Mouse (Mus musculus): ENCODE measurements around the gene Rflna.

Rflna gene

DNA sequence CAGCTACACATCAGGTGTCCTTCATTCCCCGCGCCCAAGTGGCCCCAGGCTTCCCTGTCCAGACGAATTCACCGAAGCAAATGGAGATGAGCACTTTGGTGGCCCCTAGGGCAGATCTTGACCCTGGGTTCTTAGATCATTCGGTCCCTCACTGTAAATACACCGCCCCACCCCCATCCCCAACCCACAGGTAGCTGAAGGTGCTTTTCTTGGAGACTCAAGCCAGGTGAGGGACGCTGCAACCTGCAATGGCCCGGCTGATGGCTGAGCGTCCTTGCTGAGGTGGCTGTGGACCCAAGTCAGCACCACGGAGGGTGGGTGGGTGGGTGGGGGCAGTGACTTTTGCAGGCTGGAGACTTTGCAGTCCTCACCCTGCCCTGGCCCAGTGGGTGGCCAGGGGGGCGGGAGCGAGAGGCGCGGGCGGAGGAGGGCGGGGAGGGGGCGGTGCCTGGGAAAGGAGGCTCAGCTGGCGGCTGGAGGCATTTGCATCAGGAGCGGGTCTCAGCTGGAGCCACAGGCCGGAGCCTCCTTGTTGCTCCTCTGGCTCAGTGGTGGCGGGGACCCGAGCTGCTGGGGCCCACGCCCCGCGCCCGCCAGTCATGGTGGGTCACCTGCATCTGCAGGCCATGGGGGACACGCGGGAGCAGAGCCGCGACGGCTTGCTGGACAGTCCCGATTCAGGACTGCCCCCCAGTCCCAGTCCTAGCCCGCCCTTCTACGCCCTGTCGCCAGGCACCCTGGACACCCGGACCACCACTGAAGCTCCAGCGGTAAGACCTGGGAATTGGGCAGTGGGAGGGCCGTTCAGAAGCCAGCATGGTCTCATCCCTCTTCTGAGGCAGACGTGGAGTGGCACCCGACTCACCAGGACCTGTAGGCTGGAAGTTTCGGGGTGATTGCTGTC lies at the start of gene Rflna:
Gene Rflna (plus strand): TSS at position 253 of the 904 bp plus-strand sequence.
- Histone ChIP-seq H3K27me3 (ENCODE audit: control insufficient read depth, insufficient read depth, low read length, poor library complexity, severe bottlenecking) (no peaks in the 10 kb centered on the region), H3K36me3 (ENCODE audit: control insufficient read depth, insufficient read depth, low read length, poor library complexity, severe bottlenecking) (no peaks in the 10 kb centered on the region)
- DNase-seq (ENCODE audit: low read depth, low spot score), result no peak

DNA sequence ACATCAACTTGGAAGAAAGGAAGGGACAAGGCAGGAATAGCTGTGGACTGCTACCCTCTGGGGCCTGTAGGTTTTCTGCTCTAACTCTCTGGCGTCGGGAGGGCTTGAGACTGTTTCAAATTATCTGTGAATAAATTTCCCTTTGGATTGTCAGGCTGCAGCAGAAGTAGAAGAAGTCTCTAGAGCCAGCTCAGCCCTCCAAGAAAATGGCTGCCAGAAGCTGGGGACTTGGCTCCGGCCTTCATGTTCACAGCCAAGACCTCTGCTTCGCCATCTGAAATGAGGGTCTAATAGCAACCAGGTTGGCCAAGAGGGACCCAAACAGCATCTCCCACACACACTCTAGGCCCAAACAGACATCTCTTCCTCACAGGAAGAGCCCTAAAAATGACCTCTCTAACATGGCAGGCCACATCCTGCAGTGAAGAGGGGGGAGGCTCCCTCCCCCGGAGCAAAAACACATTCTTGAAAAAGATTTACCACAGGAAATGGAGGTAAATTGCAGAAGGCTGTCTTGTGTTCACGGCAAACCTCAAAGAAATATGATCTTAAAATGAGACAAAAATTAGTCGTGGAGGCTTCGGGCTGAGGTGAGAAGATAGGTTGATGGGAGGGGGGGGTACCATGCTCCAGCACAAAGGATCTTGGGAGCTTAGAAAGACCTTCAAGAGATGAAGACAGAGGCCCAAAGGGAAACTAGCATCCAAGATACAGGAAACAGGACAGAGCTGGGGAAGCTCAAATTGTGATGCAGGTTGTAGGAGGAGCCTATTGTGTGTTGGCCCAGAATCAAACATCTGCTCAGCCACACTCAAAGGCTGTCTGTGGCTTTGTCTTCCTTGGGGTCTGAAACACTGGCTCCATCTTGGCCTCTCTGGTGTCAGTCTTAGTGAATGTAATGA lies 48.4 kb upstream of the Rflna start:
- DNase-seq (ENCODE audit: low read depth, low spot score), result peak; percentile 9
- no peaks in the 10 kb centered on the region for H3K27me3 ChIP-seq (ENCODE audit: control insufficient read depth, insufficient read depth, low read length, poor library complexity, severe bottlenecking)
- H3K36me3 ChIP-seq (ENCODE audit: control insufficient read depth, insufficient read depth, low read length, poor library complexity, severe bottlenecking), result no peaks in the 10 kb centered on the region

DNA sequence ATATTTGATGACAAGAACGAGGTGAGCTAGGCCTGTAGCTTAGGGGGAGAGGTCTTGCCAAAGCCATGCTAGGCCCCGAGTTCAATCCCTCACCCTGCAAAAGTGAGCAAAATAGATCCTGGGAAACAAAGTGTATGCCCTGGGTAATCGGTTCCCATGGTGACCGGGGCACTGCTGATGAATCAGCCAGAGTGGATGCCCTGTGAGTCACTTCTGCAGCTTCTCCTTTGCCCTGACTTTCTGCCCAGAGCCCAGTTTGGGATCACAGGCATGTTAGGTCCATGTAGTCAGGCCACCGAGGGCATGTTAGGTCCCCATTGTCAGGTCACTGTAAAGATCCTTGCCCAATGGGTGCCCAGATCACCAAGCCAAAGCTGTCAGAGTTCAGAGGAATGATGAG lies 45.5 kb upstream of the Rflna start:
- DNase-seq (ENCODE audit: low read depth, low spot score), result no peak
- Histone ChIP-seq H3K36me3 (ENCODE audit: control insufficient read depth, insufficient read depth, low read length, poor library complexity, severe bottlenecking) (no peaks in the 10 kb centered on the region), H3K27me3 (ENCODE audit: control insufficient read depth, insufficient read depth, low read length, poor library complexity, severe bottlenecking) (no peaks in the 10 kb centered on the region)

DNA sequence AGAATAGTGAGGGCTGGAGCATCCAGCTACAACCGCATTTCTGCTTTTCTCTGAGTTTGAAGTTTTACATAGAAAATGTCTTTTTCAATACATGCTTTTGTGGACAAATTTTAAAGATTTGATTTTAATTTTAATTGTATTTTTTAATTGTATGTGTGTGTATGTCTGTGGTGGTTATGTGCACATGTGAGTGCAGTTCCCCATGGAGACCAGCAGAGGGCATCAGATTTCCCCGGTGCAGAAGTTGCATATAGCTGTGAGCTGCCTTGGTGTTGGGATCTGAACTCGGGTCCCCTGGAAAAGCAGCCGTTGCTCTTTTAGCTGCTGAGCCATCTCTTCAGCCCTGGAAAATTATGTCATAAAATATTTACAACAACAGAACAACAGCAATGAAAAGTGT lies 43.9 kb upstream of the Rflna start:
- Histone ChIP-seq H3K27me3 (ENCODE audit: control insufficient read depth, insufficient read depth, low read length, poor library complexity, severe bottlenecking) (no peaks in the 10 kb centered on the region), H3K36me3 (ENCODE audit: control insufficient read depth, insufficient read depth, low read length, poor library complexity, severe bottlenecking) (no peaks in the 10 kb centered on the region)
- no peak for DNase-seq (ENCODE audit: low read depth, low spot score)

DNA sequence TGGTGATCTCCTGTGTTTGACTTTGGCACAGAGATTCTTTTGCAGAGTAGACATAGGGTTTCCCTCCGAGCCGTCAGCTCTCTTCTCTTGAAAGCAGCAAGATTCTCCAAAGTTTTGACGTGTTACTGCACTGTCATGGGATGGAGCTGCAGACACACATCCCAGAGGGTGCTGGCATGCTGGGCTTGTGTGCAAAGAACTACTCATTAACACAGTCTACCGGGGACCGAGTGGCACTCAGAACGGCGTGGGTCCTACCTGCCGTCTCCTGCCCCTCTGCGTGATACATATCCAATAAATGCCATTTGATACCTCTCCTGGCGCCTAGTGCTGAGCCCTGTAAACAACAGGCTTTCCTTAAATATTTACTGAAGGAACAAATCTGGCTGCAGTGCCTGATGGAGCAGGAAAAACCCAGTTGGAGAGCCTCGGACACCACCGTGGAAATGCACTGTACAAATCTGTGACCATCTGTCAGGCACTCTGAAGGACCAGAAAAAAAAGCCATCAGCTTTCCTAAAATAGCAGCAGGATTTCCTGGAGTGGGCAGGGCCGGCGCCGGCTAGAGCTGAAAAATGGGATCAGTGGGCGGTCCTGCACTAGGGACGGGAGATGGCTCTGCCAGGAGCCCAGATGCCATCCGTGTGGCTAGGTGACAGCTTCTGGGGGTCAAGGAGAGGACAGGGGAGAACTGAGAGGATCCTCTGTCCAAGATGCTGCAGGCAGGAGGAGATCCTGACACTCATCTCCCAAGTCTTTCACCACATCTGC lies 42.7 kb upstream of the Rflna start:
- Histone ChIP-seq H3K36me3 (ENCODE audit: control insufficient read depth, insufficient read depth, low read length, poor library complexity, severe bottlenecking) (no peaks in the 10 kb centered on the region), H3K27me3 (ENCODE audit: control insufficient read depth, insufficient read depth, low read length, poor library complexity, severe bottlenecking) (no peaks in the 10 kb centered on the region)
- no peak for DNase-seq (ENCODE audit: low read depth, low spot score)

DNA sequence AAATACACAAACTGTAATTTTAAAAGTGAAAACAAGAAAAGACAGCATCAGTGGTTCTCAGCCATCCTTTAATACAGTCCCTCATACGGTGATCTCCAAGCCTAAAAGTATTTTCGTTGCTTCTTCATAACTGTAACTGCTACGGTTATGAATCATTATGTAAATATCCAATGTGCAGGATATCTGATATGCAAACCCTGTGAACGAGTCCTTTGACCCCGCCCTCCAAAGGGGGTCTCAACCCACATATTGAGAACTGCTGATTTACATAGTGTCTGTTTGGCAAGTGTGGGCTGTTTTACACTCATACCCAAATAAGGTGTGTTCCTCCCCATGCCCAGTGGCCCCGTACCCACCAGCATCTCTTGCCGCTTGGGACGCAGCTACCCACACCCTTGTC lies 41.6 kb upstream of the Rflna start:
- no peaks in the 10 kb centered on the region for H3K36me3 ChIP-seq (ENCODE audit: control insufficient read depth, insufficient read depth, low read length, poor library complexity, severe bottlenecking)
- H3K27me3 ChIP-seq (ENCODE audit: control insufficient read depth, insufficient read depth, low read length, poor library complexity, severe bottlenecking), result no peaks in the 10 kb centered on the region
- DNase-seq (ENCODE audit: low read depth, low spot score), result peak; percentile 10

DNA sequence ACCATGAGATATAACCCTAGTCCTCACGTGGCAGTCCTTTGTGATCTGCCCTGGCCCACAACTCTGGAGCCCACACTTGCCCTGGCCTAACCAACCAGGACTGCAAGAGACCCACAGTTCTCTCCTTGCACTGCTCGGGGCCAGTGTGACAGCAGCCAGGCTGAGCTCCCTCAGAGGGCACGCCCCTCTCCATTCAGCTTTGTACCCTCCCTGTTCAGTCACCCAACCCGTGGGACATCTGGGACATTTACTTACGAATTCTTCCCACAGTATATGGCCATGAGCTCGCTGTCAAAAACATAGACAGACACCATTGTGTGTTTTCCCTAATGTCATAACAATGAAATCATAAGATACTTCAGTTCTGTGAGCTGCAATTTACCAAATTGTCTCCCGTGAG lies 40.3 kb upstream of the Rflna start:
- H3K36me3 ChIP-seq (ENCODE audit: control insufficient read depth, insufficient read depth, low read length, poor library complexity, severe bottlenecking), result no peaks in the 10 kb centered on the region
- H3K27me3 ChIP-seq (ENCODE audit: control insufficient read depth, insufficient read depth, low read length, poor library complexity, severe bottlenecking), result no peaks in the 10 kb centered on the region
- DNase-seq (ENCODE audit: low read depth, low spot score), result no peak

DNA sequence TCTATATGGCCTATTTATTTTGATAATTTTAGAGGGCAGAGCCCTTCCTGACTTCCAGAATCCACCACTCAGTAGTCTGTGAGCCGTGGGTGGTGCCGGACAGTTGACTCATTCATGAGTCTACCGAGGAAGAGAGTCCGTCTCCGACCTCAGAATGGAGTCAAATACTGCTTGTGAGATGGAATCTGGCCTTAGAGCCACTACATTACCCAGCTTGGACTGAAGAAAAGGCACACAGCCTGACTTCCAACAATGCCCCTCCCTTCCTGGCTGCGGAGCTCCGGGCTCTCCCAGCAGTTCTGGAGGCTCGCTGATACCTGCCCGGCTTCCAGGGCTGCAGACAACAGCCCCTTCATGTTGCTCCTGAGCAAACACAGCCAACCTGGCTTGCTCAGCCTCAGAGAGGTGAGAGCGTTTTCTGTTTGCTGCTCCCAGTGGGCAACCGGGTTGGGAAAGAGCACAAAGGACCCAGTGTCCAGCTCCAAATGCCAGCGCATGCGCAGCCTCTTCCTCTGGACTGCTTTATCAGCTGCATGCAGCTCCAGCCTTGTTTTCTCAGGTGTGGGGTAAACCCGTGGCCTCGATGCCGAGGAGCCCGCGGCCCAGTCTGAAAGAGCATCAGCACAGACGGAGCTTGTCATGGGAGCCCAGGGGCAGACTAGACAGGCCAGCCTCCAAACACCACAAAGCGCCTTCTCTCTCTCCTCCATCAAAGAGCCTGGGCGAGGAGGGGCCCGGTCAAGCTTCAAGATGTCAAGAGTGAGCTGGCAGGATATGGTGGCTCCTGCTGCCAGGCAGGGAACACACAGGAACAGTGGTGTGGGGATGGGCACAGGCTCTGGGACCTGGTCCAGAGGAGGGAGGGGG lies 39.0 kb upstream of the Rflna start:
- no peak for DNase-seq (ENCODE audit: low read depth, low spot score)
- Histone ChIP-seq H3K27me3 (ENCODE audit: control insufficient read depth, insufficient read depth, low read length, poor library complexity, severe bottlenecking) (no peaks in the 10 kb centered on the region), H3K36me3 (ENCODE audit: control insufficient read depth, insufficient read depth, low read length, poor library complexity, severe bottlenecking) (no peaks in the 10 kb centered on the region)

DNA sequence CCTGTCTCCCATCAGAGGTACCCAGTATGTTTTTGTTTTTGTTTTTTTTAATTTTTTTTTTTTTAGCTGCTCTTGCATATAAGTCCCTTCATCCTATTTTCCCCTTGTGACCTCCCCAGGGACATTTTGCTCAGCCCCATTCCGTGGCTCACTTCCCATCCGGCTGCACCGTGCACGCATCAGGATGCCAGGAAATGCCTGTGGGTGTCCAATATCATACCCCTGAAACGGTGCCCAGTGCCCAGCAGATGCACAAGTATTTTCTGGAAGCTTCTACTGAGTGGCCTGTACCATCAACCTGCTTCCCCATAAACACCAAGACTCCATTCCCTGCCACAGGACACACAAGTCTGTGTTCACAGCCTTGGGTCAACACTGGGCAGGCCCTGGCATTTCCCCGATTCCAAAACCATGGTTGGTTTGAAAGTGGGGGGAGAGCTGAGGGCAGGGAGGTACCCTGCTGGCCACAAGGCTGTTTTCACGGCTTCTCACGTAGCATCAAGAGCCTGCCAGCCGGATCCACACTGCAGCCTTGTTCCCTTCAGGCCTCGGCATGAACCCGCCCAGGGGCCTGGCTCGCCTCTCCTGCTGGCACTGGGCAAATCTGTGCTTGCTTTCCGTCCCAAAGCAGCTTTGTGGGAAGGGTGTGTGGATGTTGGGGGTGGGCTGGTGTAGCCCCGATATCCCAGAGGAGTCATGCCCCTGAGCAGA lies 36.2 kb upstream of the Rflna start:
- H3K27me3 ChIP-seq (ENCODE audit: control insufficient read depth, insufficient read depth, low read length, poor library complexity, severe bottlenecking), result no peaks in the 10 kb centered on the region

DNA sequence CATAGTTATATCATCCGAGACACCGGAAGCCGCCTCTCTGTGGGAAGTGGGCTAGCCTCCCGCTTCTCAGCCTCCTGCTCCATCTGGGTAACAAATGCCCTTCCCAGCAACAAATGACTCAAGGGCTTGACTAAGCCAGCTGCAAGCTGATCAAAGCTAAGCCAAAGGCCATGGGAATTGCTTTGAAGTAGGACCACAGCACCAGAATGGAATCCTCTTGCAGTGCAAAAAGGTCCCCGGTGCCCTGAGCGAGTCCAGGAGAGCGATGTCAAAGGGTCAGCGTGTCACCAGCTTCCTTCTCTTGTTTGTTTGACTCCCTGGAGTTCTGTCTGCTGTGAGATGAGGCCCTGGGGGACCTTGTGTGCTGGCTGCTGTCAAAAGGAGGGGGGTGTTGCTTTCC lies 33.2 kb upstream of the Rflna start:
- DNase-seq (ENCODE audit: low read depth, low spot score), result no peak
- H3K27me3 ChIP-seq (ENCODE audit: control insufficient read depth, insufficient read depth, low read length, poor library complexity, severe bottlenecking), result no peaks in the 10 kb centered on the region

More for the DNA sequence above, 36.2 kb upstream of the Rflna start:
- DNase-seq (ENCODE audit: low read depth, low spot score), result no peak
- no peaks in the 10 kb centered on the region for H3K36me3 ChIP-seq (ENCODE audit: control insufficient read depth, insufficient read depth, low read length, poor library complexity, severe bottlenecking)

DNA sequence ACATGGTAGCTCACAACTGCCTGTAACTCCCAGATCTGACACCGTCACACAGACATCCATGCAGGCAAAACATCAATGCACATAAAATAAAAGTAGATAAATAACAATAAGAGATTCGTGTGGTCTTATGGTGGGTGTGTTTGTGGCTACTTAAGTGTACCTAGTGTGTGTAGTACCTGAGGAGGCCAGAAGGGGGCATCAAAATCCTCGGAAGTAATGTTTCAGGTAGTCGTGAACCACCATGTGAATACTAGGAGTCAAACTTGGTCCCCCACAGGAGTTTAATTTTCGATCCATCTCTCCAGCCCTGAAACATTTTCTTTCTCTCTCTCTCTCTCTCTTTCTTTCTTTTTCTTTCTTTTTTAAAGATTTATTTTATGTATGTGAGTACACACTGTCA lies 16.8 kb upstream of the Rflna start:
- Histone ChIP-seq H3K36me3 (ENCODE audit: control insufficient read depth, insufficient read depth, low read length, poor library complexity, severe bottlenecking) (no peaks in the 10 kb centered on the region), H3K27me3 (ENCODE audit: control insufficient read depth, insufficient read depth, low read length, poor library complexity, severe bottlenecking) (no peaks in the 10 kb centered on the region)
- DNase-seq (ENCODE audit: low read depth, low spot score), result peak; percentile 45

More for the DNA sequence above, 33.2 kb upstream of the Rflna start:
- no peaks in the 10 kb centered on the region for H3K36me3 ChIP-seq (ENCODE audit: control insufficient read depth, insufficient read depth, low read length, poor library complexity, severe bottlenecking)

DNA sequence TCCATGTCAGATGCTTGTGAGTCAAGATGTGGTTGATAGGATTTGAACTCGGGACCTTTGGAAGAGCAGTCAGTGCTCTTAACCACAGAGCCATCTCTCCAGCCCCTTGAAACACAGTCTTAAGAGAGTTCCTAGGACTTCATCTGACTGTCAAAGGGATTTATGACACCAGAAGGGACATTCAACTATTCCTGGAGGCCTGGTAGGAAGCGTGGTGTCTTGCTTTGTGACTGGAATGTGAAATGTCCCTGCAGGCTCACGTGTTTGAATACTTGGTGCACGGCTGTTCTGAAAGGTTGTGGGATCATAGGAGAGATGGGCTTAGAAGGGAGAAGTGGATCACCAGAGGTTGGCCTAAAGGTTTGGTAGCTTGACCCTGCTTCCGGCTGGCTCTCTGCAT lies 16.4 kb upstream of the Rflna start:
- no peaks in the 10 kb centered on the region for H3K36me3 ChIP-seq (ENCODE audit: control insufficient read depth, insufficient read depth, low read length, poor library complexity, severe bottlenecking)
- no peaks in the 10 kb centered on the region for H3K27me3 ChIP-seq (ENCODE audit: control insufficient read depth, insufficient read depth, low read length, poor library complexity, severe bottlenecking)
- no peak for DNase-seq (ENCODE audit: low read depth, low spot score)

DNA sequence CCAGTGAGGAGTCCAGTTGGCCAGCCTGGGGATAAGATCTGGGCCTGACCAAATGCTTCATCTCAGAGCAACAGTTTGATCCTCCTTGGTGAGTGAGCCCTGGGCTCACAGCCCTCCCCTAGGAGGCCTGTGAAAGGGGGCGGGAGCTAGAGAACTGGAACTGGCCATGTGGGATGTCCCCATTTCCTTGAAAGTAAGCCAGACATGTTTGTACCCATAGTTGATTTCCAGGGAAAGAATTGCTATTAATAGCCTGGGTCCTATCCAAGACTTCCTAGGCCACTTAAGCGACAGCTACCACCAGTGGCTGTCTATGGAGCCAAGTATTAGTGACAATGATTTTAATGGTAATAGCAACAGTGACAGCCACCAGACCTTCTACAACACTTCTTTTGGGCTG lies 13.3 kb upstream of the Rflna start:
- no peak for DNase-seq (ENCODE audit: low read depth, low spot score)
- Histone ChIP-seq H3K27me3 (ENCODE audit: control insufficient read depth, insufficient read depth, low read length, poor library complexity, severe bottlenecking) (no peaks in the 10 kb centered on the region), H3K36me3 (ENCODE audit: control insufficient read depth, insufficient read depth, low read length, poor library complexity, severe bottlenecking) (no peaks in the 10 kb centered on the region)
